Mouse (Mus musculus): Measurements from ENCODE around the gene Cox10.

DNA sequence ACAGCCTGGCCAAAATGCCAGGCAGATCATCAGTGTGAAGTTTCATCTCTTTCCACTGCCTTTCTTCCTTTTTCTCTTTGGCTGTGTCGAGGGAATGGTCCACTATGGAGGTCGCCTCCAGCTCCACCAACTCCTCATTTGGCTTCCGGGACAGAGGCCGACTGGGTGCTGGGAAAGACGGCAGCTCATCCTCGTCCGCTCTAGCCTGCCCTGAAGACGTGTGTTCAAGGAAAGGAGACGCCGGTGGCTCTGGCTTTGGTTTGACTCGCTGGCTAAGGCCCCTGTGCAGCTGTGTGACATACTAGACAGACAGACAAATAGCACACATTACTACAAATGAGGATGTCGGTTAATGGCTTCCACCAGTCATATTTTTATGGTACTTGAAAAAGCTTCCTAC lies 7.7 kb downstream of the Cox10 start:
- TF ChIP-seq GATA1 (IDR thresholded peaks at IDR 0.05; ENCODE audit: borderline replicate concordance, low read length) (no peak), FLI1 (IDR thresholded peaks at IDR 0.05; ENCODE audit: low read length) (no peak)

Data from megakaryocyte, embryonic 14.5 days (primary cell).